Mouse (Mus musculus) testis, adult 2 months (tissue): ENCODE data around the gene 1600002K03Rik.

Experiments
- CTCF ChIP-seq: fragments of 200-500 bp; IDR thresholded peaks from 2 replicates; pipeline ENCODE4 v1.5.1; 2012; ENCODE audit warnings: low read depth, mild to moderate bottlenecking, inconsistent platforms, low read length, moderate library complexity; ENCODE audit not compliant: control insufficient read depth, insufficient read depth, insufficient replicate concordance
- POLR2A ChIP-seq: fragments of 200-500 bp; IDR thresholded peaks from 2 replicates; pipeline ENCODE4 v1.6.1; 2012; ENCODE audit warnings: low read depth, mild to moderate bottlenecking, inconsistent platforms, low read length, moderate library complexity; ENCODE audit not compliant: control insufficient read depth

DNA sequence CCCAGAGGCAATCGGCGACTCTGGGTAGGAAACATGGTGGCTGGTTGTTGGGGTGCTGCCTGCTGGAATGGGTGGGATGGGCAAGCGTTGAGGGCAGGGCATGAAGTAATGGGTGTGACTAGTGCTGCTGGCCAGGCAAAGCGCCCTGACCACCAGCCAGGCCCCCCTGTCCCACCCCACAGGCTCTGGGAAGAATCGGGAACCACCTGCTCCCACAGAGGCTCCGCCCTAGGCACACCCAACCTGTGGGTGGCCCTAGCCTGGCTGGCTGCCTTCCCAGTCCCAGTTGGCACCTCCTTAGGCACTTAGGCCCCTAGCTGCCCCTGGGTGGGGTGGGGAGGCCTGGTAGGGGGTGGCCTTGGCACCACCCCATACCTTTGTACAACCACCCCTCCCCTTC lies 26.8 kb upstream of the 1600002K03Rik start:
- no peak for TF ChIP-seq CTCF
- TF ChIP-seq POLR2A, result no peak
